Mouse (Mus musculus): ENCODE results near the gene Cltrn.

DNA sequence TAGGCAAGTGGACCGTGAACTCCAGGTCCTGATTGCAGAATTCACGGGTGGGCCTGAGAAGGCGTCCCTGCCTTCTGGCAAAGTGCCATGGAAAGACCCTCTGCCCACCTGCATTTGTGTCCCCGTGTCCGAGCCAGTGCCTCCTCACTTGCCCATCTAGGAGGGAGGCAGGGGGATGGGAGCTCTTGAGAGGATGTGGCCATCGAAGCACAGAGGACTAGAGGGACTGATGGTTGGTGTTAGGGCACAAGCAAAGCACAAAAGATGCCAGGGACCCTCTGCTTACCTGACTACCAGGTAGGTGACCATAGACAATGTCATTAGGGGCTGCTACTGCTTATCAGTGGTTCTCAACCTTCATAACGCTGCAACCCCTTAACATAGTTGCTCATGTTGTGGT, 13.6 kb downstream of the Cltrn start:
- TF ChIP-seq CTCF (IDR thresholded peaks at IDR 0.05; ENCODE audit: borderline replicate concordance, control insufficient read depth, extremely low read depth, insufficient read depth, low read length, poor library complexity) (no peak), POLR2A (IDR thresholded peaks at IDR 0.05; ENCODE audit: control insufficient read depth, extremely low read depth, insufficient read depth, low read length, poor library complexity) (no peak)
